Mouse (Mus musculus) G1E (cell line): ENCODE results near the gene Arhgap18. TPM values are rescaled to one million over a fixed set of nuclear protein-coding genes. Genes with fewer than 3 reads are reported as not detected.

Experiments used
- ATAC-seq: 2 replicates; pipeline ENCODE4 v1.8.0; 2016; ENCODE audit warnings: mild to moderate bottlenecking; ENCODE audit not compliant: insufficient number of reproducible peaks, poor library complexity, low FRiP score, severe bottlenecking; ENCODE audit errors: extremely low read depth
- DNase-seq: peaks from one replicate; pipeline ENCODE4 v3.0.0; 2012; ENCODE audit warnings: low spot score
- H3K27me3 ChIP-seq: 2 replicates; pipeline ENCODE4 v1.6.1; 2012; ENCODE audit warnings: mild to moderate bottlenecking, low read length, inconsistent platforms; ENCODE audit not compliant: insufficient read depth
- H3K36me3 ChIP-seq: replicated peaks from 2 replicates; pipeline ENCODE3; 2012; ENCODE audit warnings: mild to moderate bottlenecking, inconsistent platforms
- H3K4me1 ChIP-seq: 2 replicates; pipeline ENCODE4 v1.6.1; 2012; ENCODE audit warnings: low read depth, low read length, inconsistent platforms, mixed read lengths; ENCODE audit not compliant: insufficient read depth
- H3K4me3 ChIP-seq: 2 replicates; pipeline ENCODE4 v1.5.1; 2012; ENCODE audit warnings: low read depth, mild to moderate bottlenecking, inconsistent platforms, low read length, moderate library complexity, mixed read lengths
- H3K9me3 ChIP-seq: replicated peaks from 2 replicates; pipeline ENCODE4 v1.6.1; 2012; ENCODE audit warnings: inconsistent platforms
- CTCF ChIP-seq: IDR thresholded peaks from 2 replicates; pipeline ENCODE4 v1.5.1; 2012; ENCODE audit warnings: low read depth, low read length, inconsistent platforms, mixed read lengths
- GATA1 ChIP-seq: IDR thresholded peaks from 2 replicates; pipeline ENCODE4 v1.6.1; 2012; ENCODE audit warnings: borderline replicate concordance, low read length, inconsistent platforms, mixed read lengths
- GATA2 ChIP-seq: IDR thresholded peaks from 2 replicates; pipeline ENCODE4 v1.6.1; 2012; ENCODE audit warnings: low read depth, low read length, inconsistent platforms, borderline replicate concordance
- POLR2AphosphoS5 ChIP-seq: IDR thresholded peaks from 2 replicates; pipeline ENCODE4 v1.6.1; 2012; ENCODE audit warnings: low read depth, low read length, inconsistent platforms; ENCODE audit not compliant: insufficient replicate concordance
- TAL1 ChIP-seq: conservative IDR thresholded peaks from 2 replicates; pipeline ENCODE4 v1.6.1; 2012; ENCODE audit warnings: low read depth, low read length, inconsistent platforms, mixed read lengths
- polyA plus RNA-seq: library from polyadenylated mRNA; stranded (reverse); fragments of >175 nt; gene quantifications from 2 replicates; pipeline ENCODE4 v1.2.3, GENCODE M21; 2012
- total RNA-seq, 2 experiments: library from RNA; stranded (forward) in 1 of 2; stranded (reverse) in 1 of 2; fragments of 200-1000 nt in 1 of 2; fragments of >200 nt in 1 of 2; fragmentation: Nextera tagmentation in 1 of 2; gene quantifications; 2 replicates each; pipeline ENCODE4 v1.2.3; 2014 to 2017

Arhgap18 gene
- total and polyA plus RNA-seq, 3 experiments = 0.03 to 5.0 TPM; not detected in 1

GRCm38 (mm10) chr10:26878924-26879600, 125.8 kb downstream of the Arhgap18 start:
- TF ChIP-seq CTCF = no peak
- TF ChIP-seq TAL1 = no peak
- TF ChIP-seq GATA1 = no peak
- no peak for TF ChIP-seq POLR2AphosphoS5
- TF ChIP-seq GATA2 = no peak
- no peak overlapping the region for H3K4me3 ChIP-seq
- no peaks in the 10 kb centered on the region; the same call in 1 of the 2 replicates for H3K9me3 ChIP-seq
- H3K27me3 ChIP-seq = no peaks in the 10 kb centered on the region
- no peaks in the 10 kb centered on the region for H3K4me1 ChIP-seq
- ATAC-seq = no peak
- H3K36me3 ChIP-seq = no peaks in the 10 kb centered on the region
- DNase-seq = no peak

DNA sequence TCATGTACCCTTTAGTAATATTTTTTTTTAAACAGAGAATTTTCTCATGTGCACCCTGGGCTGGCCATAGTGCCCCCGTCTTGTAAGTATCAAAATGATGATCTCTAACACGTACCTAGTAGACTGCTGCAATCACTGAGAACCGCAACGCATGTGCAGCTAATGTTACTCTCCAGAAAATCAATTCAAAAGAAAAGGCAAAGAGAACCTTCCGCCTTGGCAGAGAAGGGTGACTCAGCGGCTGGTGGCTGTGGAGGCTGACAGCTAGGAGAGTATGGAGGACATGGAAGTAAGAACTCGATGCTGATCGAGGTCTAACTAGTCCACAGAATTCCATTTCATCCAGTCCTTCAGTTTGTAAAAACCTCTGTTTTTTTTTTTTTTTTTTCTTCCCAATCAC, 131.7 kb downstream of the Arhgap18 start:
- H3K27me3 ChIP-seq = no peaks in the 10 kb centered on the region
- H3K4me1 ChIP-seq = no peaks in the 10 kb centered on the region
- ATAC-seq (no peak), DNase-seq (no peak)
- no peaks in the 10 kb centered on the region for H3K36me3 ChIP-seq
- TF ChIP-seq POLR2AphosphoS5 = no peak
- no peak for TF ChIP-seq GATA2
- no peak for TF ChIP-seq GATA1
- H3K9me3 ChIP-seq = no peaks in the 10 kb centered on the region; the same call in 1 of the 2 replicates
- no peak overlapping the region for H3K4me3 ChIP-seq

GRCm38 (mm10) chr10:26889226-26889625, 136.0 kb downstream of the Arhgap18 start:
- ATAC-seq (no peak), DNase-seq (no peak)
- Histone ChIP-seq H3K27me3 (no peaks in the 10 kb centered on the region), H3K9me3 (no peaks in the 10 kb centered on the region), H3K36me3 (no peaks in the 10 kb centered on the region), H3K4me3 (no peak overlapping the region), H3K4me1 (no peaks in the 10 kb centered on the region)
- TF ChIP-seq CTCF (no peak), GATA2 (no peak)

DNA sequence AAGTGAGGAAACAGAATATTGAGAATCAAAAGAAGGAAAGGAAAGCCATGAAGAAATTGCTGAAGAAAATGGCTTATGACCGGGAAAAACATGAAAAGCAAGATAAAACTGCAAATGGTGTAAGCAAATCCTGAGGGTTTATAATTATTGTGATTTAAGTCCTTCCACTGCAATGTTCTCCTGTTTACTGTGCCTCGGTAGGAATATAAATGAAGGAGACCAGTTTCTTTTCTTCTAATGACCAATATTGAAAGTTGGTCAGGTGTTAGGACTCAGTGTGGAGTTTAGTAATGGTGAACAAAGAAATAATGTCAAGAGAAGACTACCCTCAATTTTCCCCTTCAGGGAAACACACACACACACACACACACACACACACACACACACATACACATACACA, 136.5 kb downstream of the Arhgap18 start:
- H3K27me3 ChIP-seq = no peaks in the 10 kb centered on the region
- H3K36me3 ChIP-seq = no peaks in the 10 kb centered on the region
- no peaks in the 10 kb centered on the region for H3K4me1 ChIP-seq
- ATAC-seq (no peak), DNase-seq (no peak)
- TF ChIP-seq TAL1 = no peak
- no peak for TF ChIP-seq GATA2
- TF ChIP-seq CTCF = no peak
- no peak for TF ChIP-seq POLR2AphosphoS5
- no peak for TF ChIP-seq GATA1
- H3K4me3 ChIP-seq = no peak overlapping the region
- no peaks in the 10 kb centered on the region for H3K9me3 ChIP-seq

GRCm38 (mm10) chr10:26890269-26890955, 137.2 kb downstream of the Arhgap18 start:
- H3K9me3 ChIP-seq = no peaks in the 10 kb centered on the region
- H3K36me3 ChIP-seq = no peaks in the 10 kb centered on the region
- no peaks in the 10 kb centered on the region for H3K27me3 ChIP-seq
- H3K4me3 ChIP-seq = no peak overlapping the region
- no peaks in the 10 kb centered on the region for H3K4me1 ChIP-seq
- no peak for DNase-seq
- ATAC-seq = no peak
- TF ChIP-seq TAL1 = no peak
- TF ChIP-seq CTCF = 0 out of 2 replicates have a peak, but pooled peaks have one; percentile 26
- TF ChIP-seq GATA1 = no peak

DNA sequence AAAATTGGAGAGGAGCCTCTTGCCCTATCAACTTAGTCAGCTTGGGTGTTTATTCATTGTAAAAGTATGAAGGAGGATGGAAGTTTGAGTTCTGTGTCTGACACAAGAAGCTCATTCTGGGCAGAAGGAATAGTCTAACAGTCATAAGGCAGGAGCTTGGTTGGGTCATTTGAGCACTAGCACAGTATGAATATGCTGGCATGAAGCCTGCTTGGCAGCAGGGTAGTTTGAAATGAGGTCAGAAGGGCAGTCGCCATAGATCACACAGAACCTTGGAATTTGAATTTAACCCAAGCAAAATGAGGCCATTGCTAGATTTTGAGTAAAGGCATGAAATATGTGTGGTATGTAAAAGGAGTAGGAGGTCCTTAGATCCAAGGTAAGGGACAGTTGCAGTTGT, 139.9 kb downstream of the Arhgap18 start:
- Histone ChIP-seq H3K4me1 (no peaks in the 10 kb centered on the region), H3K27me3 (no peaks in the 10 kb centered on the region), H3K4me3 (no peak overlapping the region), H3K36me3 (no peaks in the 10 kb centered on the region), H3K9me3 (no peaks in the 10 kb centered on the region)
- no peak for ATAC-seq
- no peak for DNase-seq
- TF ChIP-seq TAL1 (no peak), GATA1 (no peak), POLR2AphosphoS5 (no peak)
